Mouse (Mus musculus): ENCODE results near the gene Cbfa2t3.

Gene Cbfa2t3

GRCm38 (mm10) chr8:122667854-122668253, 31.1 kb downstream of the Cbfa2t3 start:
- peak; percentile 68 for DNase-seq (ENCODE audit: extremely low read depth, insufficient read length, low spot score)

- no peak for DNase-seq (ENCODE audit: extremely low read depth, insufficient read length, low spot score)
These were observed 32.1 kb downstream of the Cbfa2t3 start for GRCm38 (mm10) chr8:122666827-122667226.

GRCm38 (mm10) chr8:122666338-122666764, 32.6 kb downstream of the Cbfa2t3 start:
- DNase-seq (ENCODE audit: extremely low read depth, insufficient read length, low spot score), result no peak

GRCm38 (mm10) chr8:122665667-122666316, 33.1 kb downstream of the Cbfa2t3 start:
- DNase-seq (ENCODE audit: extremely low read depth, insufficient read length, low spot score), result no peak

GRCm38 (mm10) chr8:122665221-122665620, 33.7 kb downstream of the Cbfa2t3 start:
- DNase-seq (ENCODE audit: extremely low read depth, insufficient read length, low spot score), result no peak

- no peak for DNase-seq (ENCODE audit: extremely low read depth, insufficient read length, low spot score)
These were observed 35.2 kb downstream of the Cbfa2t3 start for GRCm38 (mm10) chr8:122663670-122664069.

- no peak for DNase-seq (ENCODE audit: extremely low read depth, insufficient read length, low spot score)
These were observed 35.8 kb downstream of the Cbfa2t3 start for GRCm38 (mm10) chr8:122663106-122663505.

GRCm38 (mm10) chr8:122661894-122662293, 37.0 kb downstream of the Cbfa2t3 start:
- DNase-seq (ENCODE audit: extremely low read depth, insufficient read length, low spot score), result no peak

- DNase-seq (ENCODE audit: extremely low read depth, insufficient read length, low spot score), result peak; percentile 65
These were observed 37.8 kb downstream of the Cbfa2t3 start for GRCm38 (mm10) chr8:122661138-122661537.

- DNase-seq (ENCODE audit: extremely low read depth, insufficient read length, low spot score), result no peak
These were observed 38.9 kb downstream of the Cbfa2t3 start for GRCm38 (mm10) chr8:122660022-122660421.

GRCm38 (mm10) chr8:122658807-122659160, 40.1 kb downstream of the Cbfa2t3 start:
- DNase-seq (ENCODE audit: extremely low read depth, insufficient read length, low spot score), result no peak

GRCm38 (mm10) chr8:122658149-122658806, 40.6 kb downstream of the Cbfa2t3 start:
- DNase-seq (ENCODE audit: extremely low read depth, insufficient read length, low spot score), result no peak

- DNase-seq (ENCODE audit: extremely low read depth, insufficient read length, low spot score), result no peak
These were observed 42.6 kb downstream of the Cbfa2t3 start for GRCm38 (mm10) chr8:122656056-122656999.

GRCm38 (mm10) chr8:122654768-122655167, 44.1 kb downstream of the Cbfa2t3 start:
- DNase-seq (ENCODE audit: extremely low read depth, insufficient read length, low spot score), result no peak

GRCm38 (mm10) chr8:122652643-122653042, 46.3 kb downstream of the Cbfa2t3 start:
- no peak for DNase-seq (ENCODE audit: extremely low read depth, insufficient read length, low spot score)

- DNase-seq (ENCODE audit: extremely low read depth, insufficient read length, low spot score), result no peak
These were observed 47.5 kb downstream of the Cbfa2t3 start for GRCm38 (mm10) chr8:122651326-122651921.

GRCm38 (mm10) chr8:122648192-122648970, 50.5 kb downstream of the Cbfa2t3 start:
- no peak for DNase-seq (ENCODE audit: extremely low read depth, insufficient read length, low spot score)

GRCm38 (mm10) chr8:122646337-122646736, 52.6 kb downstream of the Cbfa2t3 start:
- DNase-seq (ENCODE audit: extremely low read depth, insufficient read length, low spot score), result no peak

- DNase-seq (ENCODE audit: extremely low read depth, insufficient read length, low spot score), result no peak
These were observed 54.5 kb downstream of the Cbfa2t3 start for GRCm38 (mm10) chr8:122644175-122644954.
